Mouse (Mus musculus) small intestine, adult 2 months (tissue): ENCODE results near the gene Traf4. TPM values are rescaled to one million over a fixed set of nuclear protein-coding genes. Genes with fewer than 3 reads are reported as not detected.

Experiments
- H3K27ac ChIP-seq: fragments of 200-500 bp; 2 replicates; pipeline ENCODE4 v1.5.1; 2012; ENCODE audit warnings: low read depth, low read length, control low read depth, inconsistent platforms; ENCODE audit not compliant: insufficient read depth
- H3K27me3 ChIP-seq: fragments of 200-500 bp; 2 replicates; pipeline ENCODE4 v1.6.1; 2012; ENCODE audit warnings: mild to moderate bottlenecking, moderate library complexity, low read length, inconsistent platforms; ENCODE audit not compliant: control insufficient read depth, insufficient read depth
- H3K36me3 ChIP-seq: fragments of 200-500 bp; 2 replicates; pipeline ENCODE4 v1.6.1; 2012; ENCODE audit warnings: mild to moderate bottlenecking, low read length, control low read depth, inconsistent platforms; ENCODE audit not compliant: control insufficient read depth, insufficient read depth
- H3K4me1 ChIP-seq: fragments of 200-500 bp; 2 replicates; pipeline ENCODE4 v1.6.1; 2012; ENCODE audit warnings: low read length, inconsistent platforms, mixed read lengths; ENCODE audit not compliant: control insufficient read depth, insufficient read depth, insufficient read length
- H3K4me3 ChIP-seq: fragments of 200-500 bp; 2 replicates; pipeline ENCODE4 v1.5.1; 2012; ENCODE audit warnings: low read depth, mild to moderate bottlenecking, control low read depth, inconsistent platforms, low read length, moderate library complexity
- CTCF ChIP-seq: fragments of 200-500 bp; IDR thresholded peaks from 2 replicates; pipeline ENCODE4 v1.5.1; 2012; ENCODE audit warnings: low read depth, mild to moderate bottlenecking, control low read depth, inconsistent platforms, low read length, moderate library complexity, mixed read lengths; ENCODE audit not compliant: insufficient replicate concordance, insufficient read length; ENCODE audit errors: extremely low read depth
- POLR2A ChIP-seq: fragments of 200-500 bp; IDR thresholded peaks from 2 replicates; pipeline ENCODE4 v1.6.1; 2012; ENCODE audit warnings: low read depth, mild to moderate bottlenecking, control low read depth, inconsistent platforms, low read length, moderate library complexity
- WGBS: fragments of 180-500 bp; shearing (Covaris S2); methylation state at CpG from one replicate; pipeline ENCODE4 v1.1.7; 2018; 5-methylcytosine and 5-hydroxymethylcytosine counted together
- polyA plus RNA-seq: library from polyadenylated mRNA; depleted of rRNA; stranded (reverse); fragments of >200 nt; gene quantifications from 2 replicates; pipeline ENCODE4 v1.2.3, GENCODE M21; 2012

The Traf4 gene
- polyA plus RNA-seq, 1 experiment = 99.5 TPM

- no peak for TF ChIP-seq CTCF
- no peak for TF ChIP-seq POLR2A
- H3K36me3 ChIP-seq = peaks cover 55% of the 10 kb centered on the region
- no peak overlapping the region for H3K27ac ChIP-seq
- peaks cover 2% of the 10 kb centered on the region; the same call in 1 of the 2 replicates for H3K4me1 ChIP-seq
- 82% methylated on average over 13 of the region's 13 CpGs for WGBS
- no peak overlapping the region for H3K4me3 ChIP-seq
- H3K27me3 ChIP-seq = no peaks in the 10 kb centered on the region
Observed at GRCm38 (mm10) chr11:78205361-78206206, 40.2 kb upstream of the Traf4 start.

GRCm38 (mm10) chr11:78204287-78204686, 38.9 kb upstream of the Traf4 start:
- Histone ChIP-seq H3K4me3 (no peak overlapping the region), H3K4me1 (peaks cover 2% of the 10 kb centered on the region; the same call in 1 of the 2 replicates), H3K27me3 (no peaks in the 10 kb centered on the region), H3K36me3 (peaks cover 42% of the 10 kb centered on the region), H3K27ac (no peak overlapping the region)
- TF ChIP-seq POLR2A (no peak), CTCF (no peak)
- 74% methylated on average over 6 of the region's 6 CpGs for WGBS

- no peak overlapping the region for H3K4me3 ChIP-seq
- H3K27me3 ChIP-seq = no peaks in the 10 kb centered on the region
- H3K36me3 ChIP-seq = peaks cover 23% of the 10 kb centered on the region
- WGBS = 29% methylated on average over 3 of the region's 3 CpGs
- no peak overlapping the region for H3K27ac ChIP-seq
- TF ChIP-seq CTCF = no peak
- no peak for TF ChIP-seq POLR2A
- peaks cover 2% of the 10 kb centered on the region; the same call in 1 of the 2 replicates for H3K4me1 ChIP-seq
Observed at GRCm38 (mm10) chr11:78202372-78202771, 37.0 kb upstream of the Traf4 start.

GRCm38 (mm10) chr11:78195101-78195863, 29.9 kb upstream of the Traf4 start:
- peaks cover 2% of the 10 kb centered on the region; the same call in 1 of the 2 replicates for H3K4me1 ChIP-seq
- no peaks in the 10 kb centered on the region for H3K36me3 ChIP-seq
- TF ChIP-seq CTCF = no peak
- no peak for TF ChIP-seq POLR2A
- peak overlapping the region; percentile 69 for H3K4me3 ChIP-seq
- H3K27me3 ChIP-seq = peaks cover 3% of the 10 kb centered on the region; the same call in 1 of the 2 replicates
- H3K27ac ChIP-seq = no peak overlapping the region
- WGBS = 64% methylated on average over 23 of the region's 23 CpGs

- no peak for TF ChIP-seq CTCF
- WGBS = 1% methylated on average over 30 of the region's 30 CpGs
- Histone ChIP-seq H3K36me3 (no peaks in the 10 kb centered on the region), H3K4me1 (peaks cover 2% of the 10 kb centered on the region; the same call in 1 of the 2 replicates), H3K4me3 (peak overlapping the region; percentile 69), H3K27ac (no peak overlapping the region), H3K27me3 (peaks cover 11% of the 10 kb centered on the region)
Observed at GRCm38 (mm10) chr11:78194411-78195100, 29.2 kb upstream of the Traf4 start.

GRCm38 (mm10) chr11:78193113-78193512, 27.7 kb upstream of the Traf4 start, which contains the start of gene Proca1:
TSS of gene Proca1 (plus strand) at chr11:78193392.
- 28% methylated on average over 1 of the region's 1 CpGs for WGBS

More at GRCm38 (mm10) chr11:78193113-78193512, 27.7 kb upstream of the Traf4 start, which contains the start of gene Proca1:
- Histone ChIP-seq H3K27me3 (peaks cover 25% of the 10 kb centered on the region), H3K4me3 (no peak within 1 kb of the TSS), H3K27ac (no peak within 1 kb of the TSS), H3K36me3 (no peaks in the 10 kb centered on the region), H3K4me1 (peaks cover 12% of the 10 kb centered on the region)
- TF ChIP-seq POLR2A (no peak), CTCF (no peak)
